Mouse (Mus musculus): ENCODE measurements at regions not wholly inside any gene's neighbourhood (a gene's known extent, or its start where the extent isn't known, plus 50 kb on each side); places are given as distances from the start of the nearest gene placed in this dataset.
A peak's percentile ranks its signal among the peaks of the same experiment; 100 is the strongest.

DNA sequence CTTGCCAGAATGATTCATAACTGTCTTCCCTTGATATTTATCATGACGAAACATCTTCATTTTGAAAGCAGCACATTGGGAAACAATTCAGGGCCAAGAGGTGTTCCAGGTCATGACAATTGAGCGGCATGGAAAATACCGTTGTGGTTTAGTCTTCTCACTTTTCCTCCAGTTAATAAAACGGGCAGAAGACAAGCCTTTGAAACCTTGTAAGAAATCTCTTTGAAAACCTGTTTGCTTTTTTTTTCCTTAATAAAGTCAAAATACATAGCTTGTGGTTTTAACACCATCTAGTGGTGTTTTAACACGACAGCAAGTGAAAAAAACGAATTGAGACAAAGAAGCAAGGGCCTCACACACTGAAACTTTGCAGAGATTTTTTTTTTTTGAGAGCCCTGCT lies 1389.0 kb upstream of the Acvr2a start:
- peak in 1 of 2 experiments; percentile 82 for DNase-seq (ENCODE audit: inconsistent age in 2 of 2, low spot score in 1 of 2)

- DNase-seq (ENCODE audit: inconsistent age in 2 of 2, low spot score in 1 of 2) = no peak
Observed at GRCm38 (mm10) chr2:47429843-47430242, 1384.1 kb upstream of the Acvr2a start.

DNA sequence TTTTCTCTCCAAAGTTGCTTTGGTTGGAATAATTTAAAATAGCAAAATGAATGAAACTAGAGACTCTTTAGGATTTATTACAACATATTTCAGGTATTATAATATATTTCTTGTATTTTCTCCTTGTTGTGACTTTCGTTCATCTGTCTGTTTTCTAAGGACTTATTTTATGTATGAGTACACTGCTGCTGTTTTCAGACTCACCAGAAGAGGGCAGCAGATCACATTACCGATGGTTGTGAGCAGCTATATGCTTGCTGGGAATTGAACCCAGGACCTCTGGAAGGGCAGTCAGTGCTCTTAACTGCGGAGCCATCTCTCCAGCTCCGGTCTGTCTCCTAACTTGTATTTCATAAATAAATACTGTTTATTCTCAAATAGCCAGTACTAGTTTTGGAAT lies 1347.9 kb upstream of the Acvr2a start:
- DNase-seq (ENCODE audit: inconsistent age in 2 of 2, low spot score in 1 of 2) = no peak

DNA sequence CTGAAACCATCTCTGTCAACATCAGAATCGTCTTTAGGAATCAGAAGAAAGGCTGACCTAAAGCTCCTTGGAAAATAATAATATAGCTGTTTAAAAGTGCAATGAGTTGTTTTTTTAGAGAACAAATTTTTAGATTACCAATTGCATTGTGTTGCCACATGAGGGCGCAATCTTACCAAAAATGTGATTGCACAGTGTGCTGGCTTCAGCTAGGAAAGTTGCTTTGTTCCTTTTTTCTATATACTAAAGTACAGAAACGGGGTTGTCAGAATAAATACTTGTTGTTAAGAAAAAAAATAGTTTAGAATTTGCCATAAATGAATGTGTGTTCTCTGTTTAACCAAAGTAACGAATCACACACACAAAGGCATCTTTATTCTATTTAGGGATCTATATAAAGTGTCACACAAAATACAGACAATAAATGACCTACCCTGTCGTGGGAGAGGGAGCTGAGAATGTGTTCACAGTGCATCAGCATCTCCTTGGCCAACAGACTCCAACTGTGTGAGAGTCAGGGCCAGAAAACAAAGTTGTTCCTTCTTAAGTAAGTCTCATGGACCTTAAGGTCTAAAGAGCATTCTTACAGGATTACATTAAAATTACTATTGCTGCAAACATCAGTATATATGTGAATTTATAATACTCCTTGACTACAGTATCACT lies 1321.9 kb upstream of the Acvr2a start:
- DNase-seq (ENCODE audit: inconsistent age in 2 of 2, low spot score in 1 of 2) = peak in 1 of 2 experiments; percentile 35
